Mouse (Mus musculus): ENCODE measurements around the gene Tbca. TPM values are rescaled to one million over a fixed set of nuclear protein-coding genes. Genes with fewer than 3 reads are reported as not detected.

The Tbca gene
- total RNA-seq, 2 experiments from 2014 or later: 114 to 172 TPM

DNA sequence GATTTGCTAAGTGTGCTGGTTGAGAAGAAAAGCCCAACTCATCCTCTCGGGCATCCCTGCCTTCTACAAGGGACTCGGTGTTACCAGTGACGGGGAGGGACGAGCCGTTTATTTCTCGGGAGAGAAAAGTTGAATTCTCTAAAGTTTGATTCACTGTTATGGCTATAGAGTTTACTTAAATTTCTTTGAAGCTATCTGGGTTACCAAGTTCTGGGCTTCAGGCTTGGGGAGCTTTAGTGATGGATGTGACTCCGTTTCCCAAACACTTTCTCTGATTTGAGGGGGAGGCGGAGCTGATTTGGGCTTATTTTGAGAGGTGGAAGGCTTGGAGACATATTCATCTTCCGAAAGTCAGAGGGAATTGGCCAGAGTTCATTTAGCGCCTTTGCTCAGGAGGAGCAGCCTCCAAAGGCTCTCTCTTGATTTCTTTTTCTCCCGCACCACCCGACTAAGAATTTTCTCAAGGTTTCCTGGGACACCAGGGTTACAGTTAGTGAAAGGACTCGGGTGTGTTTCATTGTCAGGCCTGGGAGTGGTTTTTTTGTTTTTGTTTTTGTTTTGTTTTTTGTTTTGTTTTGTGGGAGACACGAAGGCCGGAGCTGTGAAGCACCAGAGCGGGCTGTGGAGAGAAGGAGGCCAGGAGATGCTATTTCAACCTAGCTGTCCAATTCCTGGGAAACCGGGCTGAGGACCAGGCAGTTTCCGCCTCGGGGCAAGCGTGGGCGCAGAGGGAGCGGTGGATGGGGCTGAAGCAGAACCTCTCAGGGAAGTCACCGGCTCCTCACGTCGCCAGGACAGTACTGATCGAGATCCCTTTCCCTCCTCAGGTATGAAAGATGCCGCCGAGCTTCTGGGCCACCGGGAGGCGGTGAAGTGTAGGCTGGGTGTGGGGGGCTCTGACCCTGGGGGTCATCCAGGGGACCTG, 87.8 kb downstream of the Tbca start:
- no peak for ATAC-seq (ENCODE audit: poor library complexity, severe bottlenecking)

DNA sequence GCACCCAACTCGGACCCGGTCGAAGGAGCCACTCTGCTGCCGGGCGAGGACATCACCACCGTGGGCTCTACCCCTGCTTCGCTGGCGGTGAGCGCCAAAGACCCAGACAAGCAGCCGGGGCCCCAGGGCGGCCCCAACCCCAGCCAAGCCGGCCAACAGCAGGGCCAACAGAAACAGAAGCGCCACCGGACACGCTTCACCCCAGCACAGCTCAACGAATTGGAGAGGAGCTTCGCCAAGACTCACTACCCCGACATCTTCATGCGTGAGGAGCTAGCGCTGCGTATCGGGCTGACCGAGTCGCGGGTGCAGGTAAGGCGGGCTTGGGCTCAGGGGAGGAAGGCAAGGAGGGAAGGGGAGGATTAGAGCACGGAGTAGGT, 88.5 kb downstream of the Tbca start:
- no peak for ATAC-seq (ENCODE audit: poor library complexity, severe bottlenecking)

DNA sequence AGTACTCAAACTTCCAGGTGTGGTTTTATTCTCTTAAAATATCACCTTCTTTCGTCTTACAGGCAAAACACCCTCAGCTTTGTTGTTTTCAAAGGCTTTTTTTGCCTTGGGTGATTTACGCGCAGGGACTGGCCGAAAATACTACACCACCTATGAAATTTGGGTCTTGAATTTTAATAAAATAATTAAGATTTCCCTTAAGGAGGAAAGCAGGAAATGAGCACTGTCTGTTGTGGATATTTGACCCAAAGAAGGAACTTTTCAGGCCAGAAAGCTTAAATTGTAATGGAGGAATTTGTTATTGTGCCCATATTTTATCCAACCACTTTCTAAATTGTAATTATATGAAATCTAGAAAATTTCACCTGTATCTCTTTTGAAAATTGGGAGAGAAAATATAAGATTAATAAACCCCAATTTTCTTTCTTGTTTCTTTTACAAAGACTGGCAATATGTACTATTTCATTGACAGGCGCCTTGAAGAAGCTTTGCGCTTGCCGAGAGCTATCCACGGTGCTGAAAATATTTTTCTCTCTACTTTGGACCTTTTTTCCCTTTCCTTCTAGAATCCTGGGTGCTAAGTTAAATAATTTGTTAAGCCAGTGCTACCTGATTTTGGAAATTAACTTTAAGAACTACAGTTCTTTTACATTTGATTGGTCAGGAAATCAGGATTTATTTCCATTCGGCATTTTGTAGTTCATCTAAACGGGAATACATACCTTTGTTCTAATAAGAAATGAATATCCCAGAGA, 89.5 kb downstream of the Tbca start:
- no peak for ATAC-seq (ENCODE audit: poor library complexity, severe bottlenecking)

DNA sequence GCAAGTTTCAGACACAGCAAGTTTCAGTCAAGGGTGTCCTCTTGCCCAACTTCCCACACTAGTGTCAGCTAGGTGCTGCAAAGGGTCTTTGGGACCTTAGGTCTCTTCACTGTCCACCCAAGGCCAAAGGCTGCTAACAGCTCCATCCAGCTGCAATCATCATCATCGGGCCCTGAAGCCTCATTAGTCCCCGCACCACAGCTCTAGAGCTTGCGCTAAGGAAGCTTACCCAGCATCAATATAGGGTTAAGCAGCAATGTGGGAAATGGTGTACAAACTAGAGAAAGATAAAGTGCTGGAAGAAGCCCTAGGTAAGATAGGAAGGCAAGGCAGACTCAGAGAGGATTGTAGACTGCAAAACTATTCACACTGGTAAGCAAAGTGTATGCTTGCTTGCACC, 92.5 kb downstream of the Tbca start:
- no peak for ATAC-seq (ENCODE audit: poor library complexity, severe bottlenecking)

DNA sequence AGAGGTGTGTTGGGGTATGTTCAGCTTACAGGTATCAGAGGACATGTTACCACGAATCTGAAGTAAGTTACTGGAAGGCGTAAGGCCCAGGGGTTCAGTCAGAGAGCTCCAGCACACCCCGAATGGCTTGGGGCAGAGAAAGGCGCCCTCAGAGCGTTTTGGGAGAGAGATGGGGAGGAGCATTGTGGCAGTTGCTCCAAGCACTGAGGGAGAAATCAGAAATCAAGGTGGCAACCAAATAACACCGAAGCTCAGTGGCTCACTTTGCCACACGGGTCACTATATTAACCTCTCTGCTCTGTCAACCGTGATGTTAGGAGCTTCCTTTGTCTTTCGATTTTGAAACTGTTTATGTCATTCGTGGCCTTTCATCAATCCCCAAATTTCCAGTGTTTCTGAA, 93.5 kb downstream of the Tbca start:
- ATAC-seq (ENCODE audit: poor library complexity, severe bottlenecking): no peak

DNA sequence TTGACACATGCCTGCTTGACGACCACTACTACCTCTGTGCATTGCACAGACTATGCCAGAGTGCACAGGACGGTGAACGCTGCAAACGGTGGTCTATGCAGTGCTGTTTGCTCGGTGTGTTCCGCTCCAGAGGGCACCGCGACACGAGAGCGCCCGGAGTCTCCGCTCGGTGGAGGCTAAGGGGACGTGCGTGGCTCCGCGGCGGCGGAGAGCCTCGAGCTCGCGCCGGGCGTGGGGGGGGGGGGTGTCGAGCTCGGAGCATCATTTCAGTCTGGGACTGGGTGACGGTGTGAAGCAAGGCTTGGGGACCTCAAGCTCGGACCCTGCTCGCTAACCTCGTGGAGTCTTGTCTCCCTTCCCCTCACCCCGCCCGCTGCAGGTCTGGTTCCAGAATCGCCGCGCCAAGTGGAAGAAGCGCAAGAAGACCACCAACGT, 94.0 kb downstream of the Tbca start:
- ATAC-seq (ENCODE audit: poor library complexity, severe bottlenecking): no peak

DNA sequence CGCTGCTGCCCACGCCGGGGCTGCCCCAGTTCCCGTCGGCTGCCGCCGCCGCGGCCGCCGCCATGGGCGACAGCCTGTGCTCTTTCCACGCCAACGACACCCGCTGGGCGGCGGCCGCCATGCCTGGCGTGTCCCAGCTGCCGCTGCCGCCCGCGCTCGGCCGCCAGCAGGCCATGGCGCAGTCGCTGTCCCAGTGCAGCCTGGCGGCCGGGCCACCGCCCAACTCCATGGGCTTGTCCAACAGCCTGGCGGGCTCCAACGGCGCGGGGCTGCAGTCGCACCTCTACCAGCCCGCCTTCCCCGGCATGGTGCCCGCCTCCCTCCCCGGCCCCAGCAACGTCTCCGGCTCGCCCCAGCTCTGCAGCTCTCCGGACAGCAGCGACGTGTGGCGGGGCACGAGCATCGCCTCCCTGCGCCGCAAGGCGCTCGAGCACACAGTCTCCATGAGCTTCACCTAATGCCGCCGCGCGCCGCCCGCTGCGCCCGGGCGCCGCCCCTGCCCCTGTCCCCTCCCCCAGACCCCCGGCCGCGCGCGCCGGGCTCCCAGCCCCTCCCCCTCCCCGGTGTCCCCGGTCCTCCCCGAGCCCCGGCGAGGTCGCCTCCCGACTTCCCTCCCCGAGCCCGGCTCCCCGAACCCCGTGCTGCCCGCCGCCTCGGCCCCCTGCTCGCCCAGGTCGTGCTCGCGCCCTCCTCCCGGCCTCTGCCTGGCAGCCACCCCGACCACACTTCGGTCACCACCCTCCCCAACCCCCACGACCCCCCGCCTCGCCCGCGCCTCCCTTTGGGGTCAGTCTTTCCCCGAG, 94.7 kb downstream of the Tbca start:
- no peak for ATAC-seq (ENCODE audit: poor library complexity, severe bottlenecking)

DNA sequence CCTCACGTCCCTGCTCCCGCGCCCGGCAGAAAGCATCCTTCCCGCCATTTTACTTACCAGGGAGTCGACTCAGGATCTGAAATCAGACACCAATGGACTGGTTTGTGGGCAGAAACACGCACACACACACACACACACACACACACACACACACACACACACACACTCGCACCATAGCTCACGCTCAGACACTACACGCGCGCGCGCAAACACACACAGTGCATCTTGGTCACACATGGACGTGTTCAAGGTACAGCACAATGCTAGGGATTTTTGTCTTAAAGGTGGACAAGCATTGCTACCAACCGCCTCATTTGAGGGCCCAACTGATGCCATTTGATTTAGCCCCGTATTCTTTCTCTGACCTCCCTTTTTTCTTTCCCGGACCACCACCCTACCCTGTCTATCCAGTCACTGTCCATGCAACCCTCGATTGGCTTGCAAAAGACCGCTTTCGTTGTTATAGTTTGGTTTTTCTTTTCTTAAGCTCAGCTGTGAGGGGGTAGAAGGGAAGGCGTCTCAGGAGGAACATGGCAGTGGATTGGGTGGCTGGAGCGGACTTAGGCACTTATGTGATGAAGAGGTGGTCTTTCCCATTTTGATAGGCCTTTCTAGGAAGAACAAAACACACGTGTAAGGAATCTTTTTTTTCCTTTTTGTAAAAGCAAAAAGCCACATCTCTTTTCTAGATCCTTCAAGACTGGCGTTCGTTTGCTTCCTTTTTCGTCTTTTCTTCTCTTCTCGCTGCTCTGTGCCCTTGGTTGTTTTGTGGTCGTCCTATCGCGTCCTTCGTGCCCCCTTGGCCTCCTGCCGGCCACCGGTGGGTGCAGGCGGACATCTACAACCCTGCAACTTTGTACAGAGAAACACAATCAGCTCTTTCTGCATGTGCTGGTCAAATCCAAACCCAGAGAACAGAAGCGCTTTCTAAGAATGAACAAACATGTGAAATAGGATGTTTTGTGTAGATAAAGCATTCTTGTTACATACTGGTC, 95.6 kb downstream of the Tbca start:
- no peak for ATAC-seq (ENCODE audit: poor library complexity, severe bottlenecking)

DNA sequence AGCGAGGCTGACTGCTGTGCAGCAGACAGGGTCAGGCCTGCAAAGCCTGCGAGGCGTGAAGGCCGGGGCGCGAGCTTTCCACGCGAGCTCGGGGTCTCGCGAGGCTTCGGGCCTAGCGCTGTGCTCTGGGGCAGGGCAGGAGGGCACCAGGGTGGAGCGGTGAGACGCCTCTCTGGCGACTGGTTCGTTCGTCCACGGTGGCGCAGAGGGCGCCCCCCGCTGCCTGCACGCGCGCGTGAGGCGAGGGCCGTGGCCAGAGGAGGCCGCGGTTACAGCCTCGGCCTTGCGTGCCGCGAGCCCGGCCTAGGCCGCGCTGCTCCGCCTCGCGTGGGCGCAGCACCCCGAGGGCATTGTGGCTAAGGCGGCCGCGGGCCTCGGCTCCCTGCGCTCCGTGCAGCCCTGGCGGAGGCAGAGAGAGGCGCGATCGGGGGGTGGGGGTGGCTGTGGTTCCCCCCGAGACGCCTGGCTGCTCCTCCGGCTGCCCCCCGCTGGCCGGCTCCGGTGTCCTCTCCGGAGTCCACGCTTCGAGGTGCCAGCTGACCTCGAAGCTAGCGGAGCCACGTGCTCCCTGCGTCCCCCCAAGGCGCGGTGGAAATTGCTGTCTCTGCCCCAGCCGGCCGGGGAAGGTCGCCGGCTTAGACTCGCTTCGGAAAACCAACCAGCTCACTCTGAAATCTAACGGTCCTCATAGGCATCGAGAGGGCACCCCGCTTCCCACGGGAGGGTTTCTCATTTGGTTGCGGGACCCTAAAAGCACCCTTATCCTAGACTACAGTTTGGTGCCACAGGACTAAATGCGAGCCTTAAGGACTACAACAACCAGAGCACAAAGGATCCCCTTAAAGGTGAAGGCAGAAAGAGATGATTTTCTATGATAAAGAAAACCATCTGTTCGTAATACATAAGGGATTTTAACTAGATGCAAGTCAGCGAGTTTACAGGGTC, 96.9 kb downstream of the Tbca start:
- ATAC-seq (ENCODE audit: poor library complexity, severe bottlenecking): no peak

Other genes with a start within 250 kb of the Tbca start
- not detected in 2 replicates for gene Otp, start 86.7 kb downstream of the Tbca start, total RNA-seq (2015)
- gene Otp, start 86.7 kb downstream of the Tbca start, total RNA-seq (2017): not detected in 2 replicates
- 32.0 and 32.6 TPM in 2 replicates for gene Wdr41, start 187.4 kb downstream of the Tbca start, total RNA-seq (2015)
- 17.9 and 20.4 TPM in 2 replicates for gene Wdr41, start 187.4 kb downstream of the Tbca start, total RNA-seq (2017)

All from megakaryocyte, adult 5-6 weeks (primary cell).